Mouse (Mus musculus): ENCODE results near the gene Cnpy2. TPM values are rescaled to one million over a fixed set of nuclear protein-coding genes. Genes with fewer than 3 reads are reported as not detected.
A peak's percentile ranks its signal among the peaks of the same experiment; 100 is the strongest.
"Not testable (repeated sequence)": the region's sequence is repeated elsewhere in the genome, so short reads cannot be mapped to it uniquely, and the experiment has no call there.

The Cnpy2 gene
- 253 and 256 TPM in 2 replicates for polyA plus RNA-seq (2016; fragmentation: Nextera tagmentation; extraction: Ambion mirVana)

GRCm38 (mm10) chr10:128322141-128323108 lies at the start of gene Cnpy2:
Gene Cnpy2, plus strand, starts transcription at chr10:128322459.
- Histone ChIP-seq H3K4me1 (peaks cover 20% of the 10 kb centered on the region), H3K27me3 (ENCODE audit: poor library complexity, severe bottlenecking) (no peaks in the 10 kb centered on the region), H3K9me3 (no peaks in the 10 kb centered on the region), H3K36me3 (replicated peaks) (peaks cover 79% of the 10 kb centered on the region), H3K4me3 (peak within 1 kb of the TSS; percentile 85), H3K27ac (peak within 1 kb of the TSS; percentile 96)
- DNase-seq (ENCODE audit: extremely low spot score, low spot score), result peak; percentile 96
- WGBS, result under 1% methylated on average over 40 of the region's 40 CpGs

DNA sequence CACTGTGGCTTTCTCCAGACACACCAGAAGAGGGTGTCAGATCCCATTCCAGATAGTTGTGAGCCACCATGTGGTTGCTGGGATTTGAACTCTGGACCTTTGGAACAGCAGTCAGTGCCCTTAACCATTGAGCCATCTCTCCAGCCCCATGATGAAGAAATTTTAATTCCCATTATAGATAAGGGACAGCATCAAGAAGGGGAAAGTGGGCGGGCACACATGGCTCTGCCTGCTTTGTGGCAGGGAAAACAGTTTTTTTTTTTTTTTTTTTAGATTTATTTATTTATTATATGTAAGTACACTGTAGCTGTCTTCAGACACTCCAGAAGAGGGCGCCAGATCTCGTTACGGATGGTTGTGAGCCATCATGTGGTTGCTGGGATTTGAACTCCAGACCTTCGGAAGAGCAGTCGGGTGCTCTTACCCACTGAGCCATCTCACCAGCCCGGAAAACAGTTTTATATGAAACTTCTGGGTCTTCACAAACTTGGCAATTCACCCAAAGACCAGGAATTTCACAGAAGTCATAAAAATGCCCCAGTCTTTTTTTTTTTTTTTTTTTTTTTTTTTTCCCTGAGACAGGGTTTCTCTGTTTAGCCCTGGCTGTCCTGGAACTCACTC lies 49.3 kb upstream of the Cnpy2 start:
- DNase-seq (ENCODE audit: extremely low spot score, low spot score); H3K9me3 ChIP-seq; H3K36me3 ChIP-seq (replicated peaks); H3K4me3 ChIP-seq; H3K27ac ChIP-seq: not testable (repeated sequence)
- H3K27me3 ChIP-seq (ENCODE audit: poor library complexity, severe bottlenecking), result peaks cover 14% of the 10 kb centered on the region
- H3K4me1 ChIP-seq, result peaks cover 11% of the 10 kb centered on the region
- 80% methylated on average over 7 of the region's 7 CpGs for WGBS

DNA sequence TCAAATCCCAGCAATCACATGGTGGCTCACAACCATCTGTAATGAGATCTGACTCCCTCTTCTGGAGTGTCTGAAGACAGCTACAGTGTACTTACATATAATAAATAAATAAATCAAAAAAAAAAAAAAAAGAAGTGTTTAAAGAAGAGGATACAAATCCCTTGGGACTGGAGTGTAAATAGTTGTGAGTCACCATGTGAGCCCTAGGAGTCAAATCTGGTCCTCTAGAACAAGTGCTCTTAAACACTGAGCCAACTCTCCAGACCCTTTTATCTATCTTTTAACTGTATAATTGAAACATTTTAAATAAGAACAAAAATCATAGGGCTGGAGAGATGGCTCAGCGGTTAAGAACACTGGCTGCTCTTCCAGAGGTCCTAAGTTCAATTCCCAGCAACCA lies 46.9 kb upstream of the Cnpy2 start:
- not testable (repeated sequence) for H3K27me3 ChIP-seq (ENCODE audit: poor library complexity, severe bottlenecking); H3K27ac ChIP-seq; DNase-seq (ENCODE audit: extremely low spot score, low spot score); H3K4me1 ChIP-seq; H3K9me3 ChIP-seq; H3K4me3 ChIP-seq
- WGBS, result 100% methylated on average over 1 of the region's 1 CpGs
- H3K36me3 ChIP-seq (replicated peaks), result peaks cover 26% of the 10 kb centered on the region

DNA sequence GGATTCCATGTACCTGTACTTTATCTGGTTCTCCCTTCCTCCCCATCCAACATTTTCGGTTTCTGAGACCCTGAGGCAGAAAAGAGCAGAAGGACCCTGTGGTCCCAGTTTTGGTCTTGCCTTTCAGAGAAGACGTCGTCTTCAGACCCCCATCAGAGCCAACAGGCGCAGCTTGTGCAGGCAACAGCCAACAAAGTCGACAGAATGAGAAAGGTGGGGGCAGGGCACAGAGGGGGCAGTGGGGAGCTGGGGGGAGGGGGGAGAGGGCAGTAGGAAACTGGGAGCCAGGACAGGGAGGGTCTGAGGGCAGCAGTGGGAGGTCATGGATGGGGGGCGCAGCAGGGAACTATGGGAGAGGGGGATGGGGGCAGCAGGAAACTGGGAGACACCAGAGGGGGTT lies 44.1 kb upstream of the Cnpy2 start:
- 56% methylated on average over 6 of the region's 6 CpGs for WGBS
- Histone ChIP-seq H3K36me3 (replicated peaks) (peaks cover 50% of the 10 kb centered on the region), H3K4me3 (no peak overlapping the region), H3K27me3 (ENCODE audit: poor library complexity, severe bottlenecking) (no peaks in the 10 kb centered on the region), H3K9me3 (no peaks in the 10 kb centered on the region), H3K27ac (no peak overlapping the region), H3K4me1 (peaks cover 3% of the 10 kb centered on the region; the same call in 1 of the 2 replicates)
- no peak for DNase-seq (ENCODE audit: extremely low spot score, low spot score)

DNA sequence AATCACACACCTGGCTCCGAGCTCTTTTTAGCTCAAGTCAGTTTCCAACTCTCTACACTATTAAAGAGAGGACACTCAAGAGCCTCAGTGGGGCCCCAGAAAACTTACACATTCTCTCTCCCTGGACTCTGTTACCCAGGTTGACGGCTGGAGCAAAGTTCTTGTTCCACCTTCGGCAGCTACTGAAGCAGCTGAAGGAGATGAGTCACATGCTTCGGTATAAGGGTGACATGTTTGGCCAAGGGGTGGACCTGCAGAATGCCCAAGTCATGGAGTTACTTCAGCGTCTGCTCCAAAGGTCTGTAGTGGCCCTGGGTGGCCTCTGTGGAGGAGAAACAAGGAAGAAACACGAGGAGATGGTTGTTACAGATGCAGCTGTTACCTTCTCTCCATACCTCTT lies 41.3 kb upstream of the Cnpy2 start:
- peaks cover 3% of the 10 kb centered on the region; the same call in 1 of the 2 replicates for H3K4me1 ChIP-seq
- H3K27me3 ChIP-seq (ENCODE audit: poor library complexity, severe bottlenecking), result no peaks in the 10 kb centered on the region
- no peak overlapping the region for H3K4me3 ChIP-seq
- DNase-seq (ENCODE audit: extremely low spot score, low spot score), result no peak
- 90% methylated on average over 6 of the region's 6 CpGs for WGBS
- H3K36me3 ChIP-seq (replicated peaks), result peaks cover 76% of the 10 kb centered on the region
- no peak overlapping the region for H3K27ac ChIP-seq
- H3K9me3 ChIP-seq, result no peaks in the 10 kb centered on the region

- Histone ChIP-seq H3K27ac (no peak overlapping the region), H3K4me3 (no peak overlapping the region), H3K27me3 (ENCODE audit: poor library complexity, severe bottlenecking) (no peaks in the 10 kb centered on the region), H3K4me1 (peaks cover 3% of the 10 kb centered on the region; the same call in 1 of the 2 replicates), H3K9me3 (no peaks in the 10 kb centered on the region), H3K36me3 (replicated peaks) (peaks cover 76% of the 10 kb centered on the region)
- no peak for DNase-seq (ENCODE audit: extremely low spot score, low spot score)
- WGBS, result 93% methylated on average over 14 of the region's 14 CpGs
These were observed 40.6 kb upstream of the Cnpy2 start for GRCm38 (mm10) chr10:128281682-128282081.

DNA sequence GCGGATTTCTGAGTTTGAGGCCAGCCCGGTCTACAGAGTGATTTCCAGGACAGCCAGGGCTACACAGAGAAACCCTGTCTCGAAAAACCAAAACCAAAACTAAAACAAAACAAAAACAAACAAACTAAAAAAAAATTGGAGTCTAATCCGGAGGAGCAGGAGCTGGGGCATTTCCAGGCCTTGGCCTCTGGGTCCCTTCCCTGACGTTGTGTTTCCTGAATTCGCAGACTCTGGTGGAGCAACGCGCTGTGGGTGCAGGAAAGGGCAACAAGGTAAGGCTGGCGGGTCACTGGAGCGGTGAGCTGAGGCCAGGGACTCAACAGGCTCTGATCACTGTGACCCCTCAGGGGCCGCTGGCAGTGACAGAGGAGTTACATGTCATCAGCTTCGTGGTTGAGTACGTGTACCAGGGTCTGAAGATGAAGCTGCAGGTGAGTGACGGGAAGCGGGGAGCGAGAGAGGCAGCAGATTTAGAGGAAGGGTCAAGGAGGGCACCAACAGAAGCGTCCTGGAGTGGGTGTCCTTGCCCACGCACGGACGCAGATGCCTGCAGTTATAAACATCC lies 39.3 kb upstream of the Cnpy2 start:
- DNase-seq (ENCODE audit: extremely low spot score, low spot score), result no peak
- no peaks in the 10 kb centered on the region for H3K9me3 ChIP-seq
- peaks cover 73% of the 10 kb centered on the region for H3K36me3 ChIP-seq (replicated peaks)
- no peak overlapping the region for H3K27ac ChIP-seq
- no peaks in the 10 kb centered on the region for H3K27me3 ChIP-seq (ENCODE audit: poor library complexity, severe bottlenecking)
- H3K4me1 ChIP-seq, result peaks cover 3% of the 10 kb centered on the region; the same call in 1 of the 2 replicates
- no peak overlapping the region for H3K4me3 ChIP-seq
- WGBS, result 91% methylated on average over 20 of the region's 20 CpGs

DNA sequence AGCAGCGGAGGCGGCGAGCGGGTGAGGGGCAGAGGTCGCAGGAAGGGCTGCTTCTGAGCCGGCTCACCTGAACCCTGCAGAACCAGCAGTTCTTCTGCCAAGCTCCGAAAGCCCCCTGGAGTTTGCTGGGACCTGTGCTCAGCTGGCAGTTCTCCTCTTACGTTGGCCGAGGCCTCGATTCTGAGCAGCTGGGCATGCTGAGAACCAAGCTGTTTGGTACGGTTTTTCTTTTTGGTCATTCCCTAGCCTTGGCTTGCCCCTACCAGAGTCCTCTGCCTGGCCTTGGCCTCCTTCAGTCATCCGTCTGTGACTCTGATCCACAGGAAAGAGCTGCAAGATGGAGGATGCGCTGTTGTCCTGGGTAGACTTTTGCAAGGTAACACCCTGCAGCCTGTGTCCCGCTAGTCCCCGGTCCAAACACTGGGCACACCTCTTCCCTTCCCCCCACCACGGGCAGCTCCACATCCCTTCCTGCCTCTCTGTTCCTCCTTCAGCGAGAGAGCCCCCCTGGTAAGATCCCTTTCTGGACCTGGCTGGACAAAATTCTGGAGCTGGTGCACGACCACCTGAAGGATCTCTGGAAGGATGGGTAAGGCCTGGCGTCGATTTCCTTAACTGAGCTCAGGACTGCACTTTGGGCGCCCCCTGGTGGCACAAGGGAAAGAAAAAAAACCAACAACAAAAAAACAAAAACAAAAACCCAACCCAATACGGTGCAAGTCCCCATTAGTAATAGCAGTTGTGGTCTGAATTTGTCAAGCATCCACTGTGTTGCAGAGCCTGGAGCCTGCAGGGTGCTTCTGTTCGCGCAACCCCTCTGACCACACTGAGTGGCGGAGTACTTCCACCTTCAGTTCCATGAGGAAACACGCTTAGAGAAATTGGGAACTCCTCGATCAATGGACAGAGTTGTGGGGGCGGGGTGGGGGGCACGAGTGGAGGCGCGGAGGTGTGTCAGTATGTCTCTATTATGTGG lies 38.4 kb upstream of the Cnpy2 start:
- peaks cover 70% of the 10 kb centered on the region for H3K36me3 ChIP-seq (replicated peaks)
- H3K4me3 ChIP-seq, result no peak overlapping the region

DNA sequence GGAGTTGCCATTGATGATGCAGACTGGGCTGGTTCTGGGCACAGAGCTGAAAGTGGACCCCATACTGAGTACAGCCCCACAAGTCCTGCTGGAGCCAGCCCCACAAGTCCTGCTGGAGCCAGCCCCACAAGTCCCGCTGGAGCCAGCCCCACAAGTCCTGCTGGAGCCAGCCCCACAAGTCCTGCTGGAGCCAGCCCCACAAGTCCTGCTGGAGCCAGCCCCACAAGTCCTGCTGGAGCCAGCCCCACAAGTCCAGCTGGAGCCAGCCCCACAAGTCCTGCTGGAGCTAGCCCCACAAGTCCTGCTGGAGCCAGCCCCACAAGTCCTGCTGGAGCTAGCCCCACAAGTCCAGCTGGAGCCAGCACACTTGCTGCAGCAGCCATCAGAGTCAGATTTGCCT lies 31.7 kb upstream of the Cnpy2 start:
- H3K9me3 ChIP-seq; H3K27me3 ChIP-seq (ENCODE audit: poor library complexity, severe bottlenecking); H3K27ac ChIP-seq; DNase-seq (ENCODE audit: extremely low spot score, low spot score); H3K4me3 ChIP-seq; H3K4me1 ChIP-seq: not testable (repeated sequence)
- H3K36me3 ChIP-seq (replicated peaks), result peaks cover 38% of the 10 kb centered on the region
- WGBS, result 70% methylated on average over 1 of the region's 1 CpGs

More for the DNA sequence above, 38.4 kb upstream of the Cnpy2 start:
- Histone ChIP-seq H3K27ac (no peak overlapping the region), H3K4me1 (no peaks in the 10 kb centered on the region), H3K27me3 (ENCODE audit: poor library complexity, severe bottlenecking) (no peaks in the 10 kb centered on the region), H3K9me3 (no peaks in the 10 kb centered on the region)
- peak; percentile 71 for DNase-seq (ENCODE audit: extremely low spot score, low spot score)
- WGBS, result 67% methylated on average over 31 of the region's 31 CpGs

DNA sequence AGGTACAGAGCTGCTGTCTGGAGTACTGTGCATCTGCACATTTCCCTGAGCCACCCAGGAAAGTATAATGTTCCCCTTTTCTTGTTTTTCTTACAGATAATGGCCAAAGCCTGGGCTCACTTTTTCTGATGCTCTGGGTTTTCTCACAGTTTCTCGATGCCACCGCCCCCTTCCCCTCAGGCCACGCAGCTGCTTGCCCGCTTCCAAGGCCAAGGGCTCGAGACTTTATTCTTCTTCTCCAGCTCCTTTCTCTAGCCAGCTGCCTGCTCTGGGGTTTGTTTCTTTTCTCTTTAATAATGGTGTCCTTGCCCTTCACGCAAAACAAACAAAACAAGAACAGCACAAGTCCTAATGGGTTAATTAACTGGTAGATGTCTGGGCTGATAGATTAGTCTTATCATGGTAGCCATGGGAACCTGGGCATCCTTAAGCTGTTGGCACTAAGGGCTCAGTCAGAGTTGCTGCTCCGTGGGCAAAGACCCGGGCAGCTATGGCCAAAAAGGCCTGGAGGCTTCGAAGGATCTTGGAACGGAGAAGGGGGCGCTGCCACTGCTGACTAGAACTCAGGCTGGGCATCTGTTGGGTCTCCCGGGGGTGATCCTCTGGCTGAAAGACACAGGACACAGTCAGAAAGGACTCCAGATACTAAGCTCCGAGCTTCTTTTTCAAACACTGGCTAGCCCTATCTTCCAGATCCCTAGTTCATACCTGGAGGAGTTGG lies 25.7 kb upstream of the Cnpy2 start:
- 82% methylated on average over 13 of the region's 13 CpGs for WGBS
- Histone ChIP-seq H3K4me3 (no peak overlapping the region), H3K27ac (no peak overlapping the region), H3K4me1 (peaks cover 8% of the 10 kb centered on the region; the same call in 1 of the 2 replicates), H3K9me3 (no peaks in the 10 kb centered on the region), H3K36me3 (replicated peaks) (peaks cover 15% of the 10 kb centered on the region), H3K27me3 (ENCODE audit: poor library complexity, severe bottlenecking) (no peaks in the 10 kb centered on the region)
- DNase-seq (ENCODE audit: extremely low spot score, low spot score), result no peak

DNA sequence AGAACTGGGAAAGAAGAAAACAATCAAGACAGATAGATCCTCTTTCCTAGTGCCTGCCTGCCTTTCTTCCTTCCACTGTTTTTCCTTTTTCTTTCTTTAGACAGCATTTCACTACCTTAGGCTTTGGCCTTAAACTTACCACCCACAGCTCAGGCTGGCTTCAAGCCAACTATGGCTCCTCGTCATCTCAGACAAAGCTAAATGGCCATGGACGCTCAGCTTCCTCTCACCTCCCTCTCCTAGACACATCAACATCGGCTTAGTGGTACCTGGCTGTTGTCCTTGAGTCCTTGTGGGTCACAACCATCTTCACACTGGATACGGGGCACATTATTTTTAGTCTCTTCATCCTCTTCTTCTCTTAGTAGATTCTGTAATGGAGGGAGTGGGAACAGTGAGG lies 25.0 kb upstream of the Cnpy2 start:
- Histone ChIP-seq H3K9me3 (no peaks in the 10 kb centered on the region), H3K4me1 (peaks cover 10% of the 10 kb centered on the region), H3K36me3 (replicated peaks) (peaks cover 9% of the 10 kb centered on the region), H3K27me3 (ENCODE audit: poor library complexity, severe bottlenecking) (no peaks in the 10 kb centered on the region), H3K4me3 (no peak overlapping the region), H3K27ac (no peak overlapping the region)
- no peak for DNase-seq (ENCODE audit: extremely low spot score, low spot score)
- 86% methylated on average over 4 of the region's 4 CpGs for whole genome bisulfite sequencing
